Mouse (Mus musculus) neutrophil, adult 83 days (primary cell): ENCODE measurements around the gene Whrn. TPM values are rescaled to one million over a fixed set of nuclear protein-coding genes. Genes with fewer than 3 reads are reported as not detected.

ENCODE experiments used
- total RNA-seq, 2 experiments: library from RNA; stranded (reverse); gene quantifications; one replicate each; pipeline ENCODE4 v1.2.4; 2023

The Whrn gene
- total RNA-seq: 1 to 10 TPM; 1.4 to 1.5 TPM

DNA sequence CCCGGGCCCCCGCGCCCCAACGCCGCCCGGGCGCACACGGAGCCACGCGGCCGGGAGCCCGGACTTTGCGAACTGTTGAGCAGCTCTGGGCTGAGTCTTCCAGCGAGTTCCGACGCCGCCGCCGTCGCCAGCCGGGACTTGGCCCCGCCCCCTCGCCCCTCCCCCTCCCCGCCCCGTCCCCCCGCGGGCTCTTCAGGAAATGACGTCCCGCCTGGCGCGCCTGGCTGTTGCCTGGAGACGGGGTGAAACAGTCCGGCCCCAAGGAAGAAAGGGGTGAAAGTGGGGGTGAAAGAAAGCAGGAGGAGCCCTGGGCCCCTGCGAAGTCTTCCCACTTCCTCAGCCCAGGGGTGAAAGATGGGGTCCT, at the start of gene Whrn:
Gene Whrn (minus strand): TSS at position 77 of the 364 bp plus-strand sequence.

DNA sequence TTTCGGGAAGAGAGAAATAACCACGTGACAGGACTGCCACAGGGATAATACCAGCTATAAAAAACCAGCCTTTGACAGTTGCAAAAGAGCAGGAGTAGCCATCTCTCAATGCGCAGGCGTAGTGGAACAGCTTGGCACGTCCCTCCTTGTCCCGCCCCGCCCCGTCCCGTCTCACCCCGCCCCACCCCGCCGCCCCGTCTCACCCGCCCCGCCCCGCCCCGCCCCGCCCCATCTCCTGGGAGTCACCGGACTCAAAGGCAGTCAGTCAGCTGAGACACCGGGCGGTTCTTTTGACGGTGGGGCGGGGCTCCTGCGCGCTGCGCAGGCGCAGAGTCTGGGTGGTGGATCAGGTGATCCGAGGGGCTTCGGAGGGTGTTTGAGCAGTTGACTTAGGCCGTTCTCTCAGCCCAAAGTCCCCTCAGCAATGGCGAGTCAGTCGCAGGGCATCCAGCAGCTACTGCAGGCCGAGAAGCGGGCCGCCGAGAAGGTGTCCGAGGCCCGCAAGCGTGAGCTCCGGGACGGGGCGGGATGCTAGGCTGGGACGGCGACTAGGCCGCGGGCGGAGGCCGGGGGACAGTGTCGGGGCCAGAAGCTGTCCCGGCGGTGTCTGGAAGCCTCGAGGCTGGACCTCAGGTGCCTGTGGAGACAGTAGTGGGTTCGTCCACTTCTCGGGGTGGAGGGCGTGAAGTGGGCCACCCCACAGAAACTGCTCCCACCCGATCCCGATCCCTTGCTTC, 48.9 kb upstream of the Whrn start, which contains the start of gene Atp6v1g1:
Gene Atp6v1g1 (plus strand): TSS at position 279 of the 737 bp plus-strand sequence.

DNA sequence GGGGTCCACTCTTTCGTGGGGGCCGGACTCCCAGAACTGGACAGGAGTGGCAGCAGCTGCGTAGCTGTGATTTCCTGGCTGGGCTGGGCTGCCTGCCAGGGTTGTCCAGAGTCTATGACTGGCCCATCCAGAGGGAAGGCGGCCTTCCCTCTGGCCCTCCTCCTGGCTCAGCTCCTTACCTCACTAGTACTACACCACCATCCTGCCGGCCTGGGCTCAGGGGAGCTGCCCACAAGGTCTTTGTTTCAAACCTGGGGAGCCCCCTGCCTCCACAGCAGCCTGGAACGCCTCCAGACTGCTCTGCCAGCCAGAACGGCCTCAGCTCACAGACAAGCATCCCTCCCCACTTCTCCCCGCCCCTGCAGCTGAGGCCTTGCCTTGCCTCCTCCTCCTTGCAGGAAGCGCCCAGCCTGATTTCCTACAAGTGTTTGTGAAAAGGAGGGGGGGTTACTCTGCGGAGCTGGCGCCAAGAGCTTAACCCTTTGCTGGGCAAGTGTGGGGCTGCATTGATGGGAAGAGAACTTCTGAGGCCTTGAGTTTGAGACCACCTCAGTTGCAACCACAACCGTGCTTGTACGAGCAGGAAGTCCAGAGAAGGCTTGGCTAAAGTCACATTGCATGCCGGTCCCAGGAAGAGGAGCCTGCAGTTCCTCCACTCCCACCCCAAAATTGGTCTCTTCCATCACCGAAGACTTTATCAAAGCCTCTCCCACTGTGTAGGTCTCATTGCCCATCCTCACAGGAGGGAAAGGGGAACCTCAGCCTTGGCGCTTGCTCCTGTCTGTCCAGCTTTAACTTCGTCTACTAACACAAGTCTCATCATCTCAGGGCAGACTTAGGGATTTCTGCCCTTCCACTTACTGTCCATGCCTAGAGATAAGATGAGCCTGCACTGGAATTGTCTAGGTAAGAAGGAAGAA, 92.5 kb downstream of the Whrn start, which contains the start of gene Akna:
Gene Akna (minus strand): TSS at position 315 of the 920 bp plus-strand sequence.

Other genes with a start within 250 kb of the Whrn start
- 10 to 100 TPM; 39.2 to 49.8 TPM for gene Orm1, start 151.4 kb downstream of the Whrn start, total RNA-seq
- gene Orm3, start 139.8 kb downstream of the Whrn start, total RNA-seq: not detected
- gene Orm2, start 133.5 kb downstream of the Whrn start, total RNA-seq: 1 to 10 TPM; 2.1 to 2.2 TPM
- gene Akna, start 92.6 kb downstream of the Whrn start, total RNA-seq: 100 to 1,000 TPM; 236 to 274 TPM
- gene Atp6v1g1, start 48.8 kb upstream of the Whrn start, total RNA-seq: 100 to 1,000 TPM; 118 to 134 TPM
- 10 to 100 TPM; 24.7 to 25.8 TPM for gene Tmem268, start 62.8 kb upstream of the Whrn start, total RNA-seq
- not detected for gene Gm11213, start 109.3 kb upstream of the Whrn start, total RNA-seq
- not detected for gene Tex48, start 126.4 kb upstream of the Whrn start, total RNA-seq
- not detected for gene Gm11214, start 167.4 kb upstream of the Whrn start, total RNA-seq
- under 1 TPM in 1 of 2 experiments, not detected in 1; 0.09 TPM for gene Tnfsf15, start 249.1 kb upstream of the Whrn start, total RNA-seq